Mouse (Mus musculus) gastrocnemius, postnatal 10 days (tissue): ENCODE measurements around the gene Gm2a. TPM values are rescaled to one million over a fixed set of nuclear protein-coding genes. Genes with fewer than 3 reads are reported as not detected.
"Not testable (repeated sequence)": the region's sequence is repeated elsewhere in the genome, so short reads cannot be mapped to it uniquely, and the experiment has no call there.

Experiments used
- DNase-seq: peaks from one replicate; pipeline ENCODE4 v3.0.0; 2021; ENCODE audit warnings: mixed read lengths
- long read RNA-seq, 2 experiments: library from polyadenylated mRNA; stranded (forward); transcript quantifications; one replicate each; pipeline ENCODE4 v2.0.0; 2021
- total RNA-seq, 2 experiments: library from RNA; stranded (reverse); gene quantifications; 2 replicates each; pipeline ENCODE4 v1.2.3; 2021

The Gm2a gene
- 10 to 100 TPM; 12.3 to 14.5 TPM for total RNA-seq
- long read RNA-seq, experiment 1, full-length matches to known transcripts, result 25 of 26 reads
- long read RNA-seq, experiment 1, partial matches to known transcripts, result 0 of 26 reads
- long read RNA-seq, experiment 1, other reads (novel, unspliced or antisense), result 1 of 26 reads
- long read RNA-seq, experiment 2, full-length matches to known transcripts, result 26 of 27 reads
- long read RNA-seq, experiment 2, partial matches to known transcripts, result 0 of 27 reads
- long read RNA-seq, experiment 2, other reads (novel, unspliced or antisense), result 1 of 27 reads

DNA sequence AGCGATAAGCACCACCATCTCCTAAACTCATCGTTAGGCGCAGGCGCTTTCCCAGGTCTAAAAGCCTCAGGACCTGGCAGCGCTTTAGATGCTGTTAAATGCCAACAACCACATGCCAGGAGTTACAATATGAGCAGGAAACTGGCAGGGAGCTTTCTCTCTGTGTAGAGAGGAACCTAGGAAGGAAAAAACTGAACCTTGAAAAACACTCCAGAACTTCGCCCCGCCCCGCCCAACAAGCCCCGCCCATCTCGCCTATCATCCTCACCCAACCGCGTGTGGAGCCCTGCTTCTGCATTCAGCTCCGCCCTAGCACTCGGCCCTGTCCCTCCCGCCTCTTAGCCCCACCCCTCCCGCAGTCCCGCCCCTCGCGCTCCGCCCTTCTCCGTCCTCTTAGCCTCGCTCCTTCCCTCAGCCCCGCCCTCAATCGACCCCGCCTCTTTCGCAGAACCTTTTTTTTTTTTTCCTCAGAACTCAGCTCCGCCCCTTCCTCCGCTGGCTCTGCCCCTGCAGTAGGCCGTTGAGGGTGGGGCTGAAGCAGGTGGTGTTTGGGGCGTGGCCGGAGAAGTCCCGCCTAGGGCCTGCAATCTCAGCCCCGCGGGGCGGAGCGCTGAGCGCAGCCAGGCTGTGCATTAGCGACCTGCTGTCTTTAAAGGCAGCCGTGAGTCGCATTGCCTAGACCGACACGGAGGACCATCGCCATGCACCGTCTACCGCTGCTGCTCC is at the start of gene Gm2a:
Gm2a (plus strand) TSS at position 653 of the 726 bp plus-strand sequence.
- peak; percentile 87 for DNase-seq

DNA sequence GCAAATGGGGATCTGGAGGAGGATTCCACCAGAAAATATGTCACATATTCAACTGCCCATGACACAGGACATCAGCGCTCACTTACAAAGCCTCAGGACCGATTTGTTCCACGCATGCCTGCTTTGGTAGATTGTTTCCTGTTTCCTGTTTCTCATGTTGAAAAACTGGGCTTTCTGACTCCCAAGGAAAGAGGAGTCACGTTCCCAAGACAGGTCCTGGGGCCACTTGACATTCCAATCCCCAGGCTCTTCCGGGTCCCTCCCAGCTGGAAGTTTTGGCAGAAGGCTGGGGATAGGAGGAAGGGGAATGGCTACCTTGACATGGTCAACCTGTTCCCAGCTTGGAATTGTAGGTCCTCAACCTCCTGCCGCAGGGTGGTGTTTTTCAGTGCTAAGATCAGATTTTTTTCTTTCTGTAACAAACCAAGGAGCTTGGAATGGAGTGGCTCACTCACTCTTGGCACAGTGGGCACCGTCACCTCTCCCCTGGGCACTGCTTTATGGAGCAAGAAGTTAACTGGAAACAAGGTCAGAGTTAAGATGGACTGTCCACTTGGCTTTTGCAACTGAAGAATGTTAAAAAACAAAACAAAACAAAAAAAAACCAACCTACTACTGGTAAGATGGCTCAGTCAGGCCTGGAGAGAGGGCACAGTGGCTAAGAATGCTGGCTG is 46.9 kb upstream of the Gm2a start:
- no peak for DNase-seq

DNA sequence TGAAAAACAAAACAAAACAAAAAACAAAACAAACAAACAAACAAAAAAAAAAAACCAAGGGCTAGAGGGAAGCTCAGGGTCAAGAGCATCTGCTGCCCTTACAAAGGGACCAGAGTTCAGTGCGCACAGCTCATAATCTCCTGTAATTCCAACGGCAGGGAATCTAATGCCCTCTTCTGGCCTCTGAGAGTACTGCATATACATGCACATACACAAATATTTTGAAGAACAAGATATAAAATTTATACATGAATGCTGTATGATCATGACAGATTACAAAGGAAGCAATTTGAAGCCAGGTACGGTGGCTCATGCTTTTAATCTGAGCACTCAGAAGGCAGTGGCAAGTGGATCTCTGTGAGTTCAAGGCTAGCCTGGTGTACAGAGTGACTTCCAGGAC is 40.4 kb upstream of the Gm2a start:
- no peak for DNase-seq

DNA sequence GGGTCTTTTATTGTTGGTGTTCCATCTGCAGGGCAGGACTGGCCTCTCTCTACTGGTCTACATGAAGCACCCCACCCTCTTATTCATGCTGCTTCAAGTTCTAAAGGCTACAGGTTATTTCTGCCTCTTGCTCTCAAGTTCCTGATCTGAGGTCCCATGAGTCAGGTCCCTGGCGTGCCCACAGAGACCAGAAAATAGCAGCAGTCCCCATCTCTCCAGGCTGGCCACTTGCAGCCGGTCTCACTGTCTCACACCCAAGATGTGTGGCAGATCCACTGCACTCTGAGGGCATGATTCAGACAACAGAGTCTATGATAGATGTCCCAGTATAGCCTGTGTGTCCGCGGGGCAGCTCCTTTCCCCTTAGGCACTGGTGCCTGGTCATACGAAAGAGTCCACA is 37.1 kb upstream of the Gm2a start:
- DNase-seq, result no peak

DNA sequence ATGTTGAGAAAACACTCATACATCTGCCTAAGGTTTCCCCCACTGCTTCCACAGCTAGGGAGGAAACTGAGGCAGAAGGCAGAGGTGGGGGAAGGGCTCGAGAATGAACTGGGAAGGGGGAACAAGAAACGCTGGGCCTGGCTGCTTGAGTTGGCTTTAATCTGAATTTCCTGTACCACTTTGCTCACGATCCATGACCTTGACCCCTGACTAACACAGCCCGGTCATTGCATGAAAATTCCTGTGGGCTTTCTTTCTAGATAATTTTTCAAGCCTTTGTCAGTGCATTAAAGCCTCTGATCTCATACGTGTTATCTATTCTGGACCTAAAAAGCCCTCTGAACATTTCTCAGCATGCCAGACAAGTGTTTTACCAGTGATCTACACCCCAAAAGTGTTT is 35.1 kb upstream of the Gm2a start:
- no peak for DNase-seq

DNA sequence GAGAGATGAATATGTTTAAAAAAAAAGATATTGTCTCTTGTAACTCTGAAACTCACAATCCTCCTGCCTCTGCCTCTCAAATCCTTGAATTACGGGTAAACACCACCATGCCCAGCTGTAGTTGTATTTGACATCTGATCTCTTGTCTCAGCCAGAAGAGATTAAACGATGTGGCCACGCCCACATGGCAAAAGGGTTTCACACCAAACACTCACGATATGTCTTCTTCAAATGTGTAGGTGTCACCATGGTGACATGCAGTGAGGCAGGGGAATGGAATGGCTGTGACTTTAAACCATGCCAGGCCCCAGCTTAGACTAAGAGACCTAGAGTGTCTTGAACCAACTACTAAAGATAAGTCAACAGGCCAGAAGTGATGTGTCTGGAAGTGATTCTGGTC is 31.0 kb upstream of the Gm2a start:
- no peak for DNase-seq

DNA sequence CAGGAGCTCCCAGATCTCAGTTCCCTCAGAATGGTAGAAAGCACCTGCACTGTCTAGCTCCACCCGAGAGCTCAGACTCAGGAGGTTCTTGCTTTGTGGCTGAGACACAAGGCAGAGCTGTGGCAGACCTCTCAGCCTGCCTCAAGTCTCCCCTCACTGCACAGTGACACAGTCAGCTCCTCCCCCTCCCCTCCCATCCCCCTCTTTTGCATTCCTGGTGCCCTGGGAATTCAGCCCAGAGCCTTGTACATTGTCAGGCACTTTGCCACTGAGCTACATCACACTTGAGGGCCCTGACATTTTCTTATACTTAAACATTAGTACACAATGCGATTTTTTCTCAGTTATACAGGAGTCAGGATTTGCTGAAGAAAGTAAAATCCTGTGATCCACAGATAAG is 28.9 kb upstream of the Gm2a start:
- DNase-seq, result no peak

DNA sequence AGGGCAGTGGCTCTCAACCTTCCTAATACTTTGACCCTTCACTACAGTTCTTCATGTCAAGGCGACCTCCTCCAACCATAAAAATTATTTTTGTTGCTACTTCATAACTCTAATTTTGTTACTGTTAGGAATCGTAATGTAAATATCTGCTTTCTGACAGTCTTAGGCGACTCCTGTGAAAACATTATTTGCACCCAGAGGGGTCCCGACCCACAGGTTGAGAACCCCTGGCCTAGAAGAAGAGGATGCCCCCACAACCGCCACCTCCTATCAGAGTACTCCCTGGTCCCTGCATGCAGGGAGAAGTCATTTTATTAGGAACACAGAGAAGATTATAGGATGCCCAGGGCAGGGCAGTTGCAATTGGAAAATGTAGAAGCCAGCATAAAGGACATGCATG is 26.6 kb upstream of the Gm2a start:
- DNase-seq, result no peak

DNA sequence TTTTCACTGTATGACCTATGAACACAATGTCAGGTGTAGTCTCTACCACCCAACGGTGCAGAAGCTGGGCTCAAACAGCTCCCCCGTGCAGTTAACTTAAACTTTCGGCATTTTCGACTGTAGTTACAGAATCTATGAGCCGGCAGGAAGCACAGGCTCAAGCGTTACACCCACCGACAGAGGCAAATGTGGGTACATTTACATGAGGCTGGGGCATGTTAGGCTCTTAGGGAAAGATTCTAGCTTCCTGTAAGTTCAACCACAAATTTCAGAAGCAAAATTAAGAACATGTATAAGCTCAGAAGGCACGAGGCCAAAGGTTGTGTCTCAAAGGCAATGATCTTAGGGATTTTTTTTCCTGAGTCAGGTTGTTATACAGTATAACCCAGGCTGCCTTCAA is 25.4 kb upstream of the Gm2a start:
- DNase-seq, result no peak

DNA sequence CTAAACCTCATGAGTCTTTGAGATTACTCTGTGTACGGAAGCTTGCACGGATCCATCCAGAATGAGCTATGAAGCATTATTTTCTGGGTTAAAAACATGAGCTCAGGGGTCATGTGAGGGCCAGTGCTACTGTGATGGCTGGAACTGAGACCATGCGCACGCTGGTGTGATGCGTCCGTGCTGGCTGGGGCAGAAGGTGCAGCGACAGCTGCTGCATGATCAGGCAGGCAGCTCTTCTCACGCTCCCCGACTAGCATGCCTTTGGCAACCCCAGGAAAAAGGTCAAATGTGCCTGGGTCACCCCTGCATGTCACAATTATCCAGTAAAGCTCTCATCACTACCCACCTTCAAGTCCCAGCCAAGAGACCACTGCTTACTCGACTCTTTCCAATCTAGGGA is 24.7 kb upstream of the Gm2a start:
- peak; percentile 30 for DNase-seq

DNA sequence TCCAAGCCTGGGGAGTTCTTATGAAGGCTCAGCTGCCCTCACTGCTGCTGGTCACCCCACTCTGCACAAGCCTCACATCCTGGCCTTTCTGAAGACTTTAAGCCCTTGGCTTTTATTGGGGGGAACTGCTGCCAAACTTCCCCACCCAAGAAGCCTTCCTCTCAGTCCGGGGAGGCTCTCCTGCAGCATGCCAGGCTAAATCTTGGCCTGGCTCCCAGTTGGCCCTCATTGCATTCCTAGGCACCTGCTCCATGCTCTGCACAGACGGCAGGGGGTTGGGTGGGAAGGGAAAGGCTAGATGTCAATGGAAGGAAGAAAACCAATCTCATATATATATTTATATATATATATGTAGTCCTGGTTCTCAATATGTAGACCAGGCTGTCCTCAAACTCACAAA is 22.3 kb upstream of the Gm2a start:
- DNase-seq, result peak; percentile 50

DNA sequence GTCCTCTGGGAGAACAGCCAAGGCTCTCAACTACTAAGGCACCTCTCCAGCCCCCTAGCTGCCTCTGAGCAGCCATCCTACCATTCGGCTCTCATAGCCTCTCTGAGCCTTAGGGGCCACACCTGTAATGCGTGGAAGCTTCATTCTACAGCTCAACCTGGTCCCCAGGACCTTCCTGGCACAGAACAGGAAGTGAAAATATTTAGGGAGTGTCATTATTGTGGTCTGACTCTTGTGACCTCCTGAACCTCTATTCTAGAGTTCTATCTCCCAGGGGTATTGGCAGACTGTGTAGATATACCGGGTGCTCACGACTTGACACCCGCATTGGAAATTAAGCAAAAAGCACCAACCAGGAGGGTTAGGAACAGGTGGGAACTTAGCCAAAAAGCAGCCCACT is 21.7 kb upstream of the Gm2a start:
- DNase-seq, result no peak

DNA sequence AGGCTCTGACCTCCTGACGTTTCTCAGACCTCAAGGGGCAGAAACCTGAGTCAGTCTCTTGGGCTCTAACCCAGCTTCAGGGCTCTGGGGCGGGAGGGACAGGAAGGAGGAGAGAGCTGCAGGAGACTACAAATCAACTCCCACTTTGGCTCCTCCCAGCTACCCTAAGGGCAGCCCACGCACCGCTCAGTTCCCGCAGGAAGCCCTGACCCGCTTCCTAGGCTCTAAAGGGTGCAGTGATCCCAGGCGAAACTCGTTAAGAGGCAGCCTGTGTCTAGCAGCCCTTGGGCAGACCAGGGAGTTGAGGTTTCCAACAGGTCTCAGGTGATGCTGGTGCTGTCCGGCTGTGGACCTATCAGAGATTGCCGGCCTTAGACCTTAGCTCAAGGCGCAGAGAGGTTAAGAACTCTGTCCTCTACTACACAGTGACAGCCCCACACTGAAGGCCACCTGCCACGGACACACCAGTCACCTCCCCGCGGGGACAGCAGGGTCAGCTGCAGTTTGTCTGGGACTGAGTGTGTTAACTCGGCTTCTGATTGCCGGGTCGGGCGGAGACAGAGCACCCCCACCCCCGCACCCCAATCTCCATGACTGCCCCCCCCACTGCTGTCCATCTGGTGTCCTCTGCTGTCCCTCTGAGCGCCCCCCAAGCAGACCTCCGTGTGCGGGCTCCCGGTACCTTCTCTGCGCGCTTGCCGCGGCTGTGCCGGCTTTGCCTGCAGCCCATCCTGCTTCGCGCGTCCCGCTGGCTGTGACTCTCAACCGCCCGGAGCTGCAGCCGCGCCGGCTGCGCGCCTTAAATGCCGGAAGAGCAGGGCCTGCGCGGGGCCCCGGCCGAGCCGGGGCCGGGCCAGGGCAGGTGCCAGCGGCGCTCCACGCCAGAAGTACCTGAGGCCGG is 20.3 kb upstream of the Gm2a start, which contains the start of gene Ccdc69:
Ccdc69 (minus strand) TSS at position 801 of the 901 bp plus-strand sequence.
- peak; percentile 61 for DNase-seq

DNA sequence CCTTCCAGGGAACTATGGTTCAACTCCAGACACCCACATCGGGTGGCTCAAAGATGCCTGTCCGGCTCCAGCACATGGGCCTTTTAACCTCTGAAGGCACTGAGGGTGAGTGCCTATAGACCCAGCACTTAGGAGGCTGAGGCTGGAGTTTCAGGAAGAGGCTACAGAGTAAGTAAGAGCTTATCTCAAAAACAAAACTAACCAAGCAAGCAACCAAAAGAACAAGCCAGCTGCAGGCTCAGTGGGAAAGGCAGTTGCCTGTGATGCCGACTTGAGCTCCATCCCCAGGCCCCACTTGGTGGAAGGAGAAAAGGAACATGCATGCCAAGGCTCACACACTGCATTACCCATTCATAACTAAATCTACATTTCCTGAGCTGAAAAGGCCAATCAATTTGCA is 19.4 kb upstream of the Gm2a start:
- no peak for DNase-seq

DNA sequence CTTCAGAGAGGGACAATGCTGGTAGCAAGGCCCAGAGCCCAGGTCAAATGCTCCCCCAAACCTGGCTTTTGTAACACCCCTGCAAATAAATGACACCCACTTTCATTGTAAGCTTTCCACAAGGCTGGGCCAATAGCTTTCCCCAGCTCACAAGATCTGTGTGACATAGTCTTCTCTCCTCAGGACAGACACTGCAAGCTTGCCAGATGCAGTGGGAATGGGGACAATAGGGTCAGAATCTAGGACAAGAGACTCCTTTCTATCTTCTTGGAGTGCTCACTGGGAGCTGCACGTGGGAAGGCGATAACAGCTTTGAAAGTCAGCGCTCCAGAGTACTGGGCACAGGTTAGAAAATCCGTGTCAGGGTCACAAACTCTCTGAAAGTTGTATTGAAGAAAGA is 18.7 kb upstream of the Gm2a start:
- no peak for DNase-seq

DNA sequence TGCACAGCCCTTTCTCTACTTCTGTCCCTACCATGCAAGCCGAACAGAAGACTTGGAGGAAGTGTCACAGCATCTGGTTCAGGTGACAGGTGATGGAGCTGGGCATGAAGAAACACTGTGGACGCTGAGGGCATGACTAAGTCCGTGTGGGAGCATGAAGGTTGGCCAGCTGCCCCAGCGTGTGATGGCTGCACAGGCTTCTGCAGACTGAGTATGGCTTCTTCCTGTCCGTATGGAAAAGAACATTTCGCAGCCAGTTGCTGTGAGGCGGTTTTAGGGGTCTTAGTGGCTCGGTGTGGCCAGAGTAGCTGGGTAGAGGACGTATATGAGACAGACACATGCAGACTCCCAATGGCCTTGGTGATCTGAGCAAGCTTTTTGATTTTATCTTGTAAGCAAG is 16.7 kb upstream of the Gm2a start:
- DNase-seq, result no peak

DNA sequence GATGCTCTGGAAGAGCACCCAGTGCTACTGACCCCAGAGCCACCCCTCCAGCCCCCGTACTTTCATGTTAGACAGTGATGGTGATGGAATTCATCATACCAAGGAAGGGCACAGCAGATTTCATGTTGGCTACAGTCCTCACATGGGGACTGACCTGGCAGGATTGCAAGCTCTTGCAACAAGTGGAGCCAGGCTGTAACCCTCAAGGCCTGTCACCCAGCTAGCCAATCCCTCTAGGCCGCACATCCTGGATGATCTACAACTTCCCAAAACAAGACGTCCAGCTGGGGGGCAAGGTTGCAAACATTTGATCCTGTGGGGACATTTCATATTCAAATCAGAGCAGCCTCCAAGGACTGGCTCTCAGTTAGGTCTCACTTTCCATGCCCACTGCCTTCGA is 13.3 kb upstream of the Gm2a start:
- DNase-seq, result no peak

DNA sequence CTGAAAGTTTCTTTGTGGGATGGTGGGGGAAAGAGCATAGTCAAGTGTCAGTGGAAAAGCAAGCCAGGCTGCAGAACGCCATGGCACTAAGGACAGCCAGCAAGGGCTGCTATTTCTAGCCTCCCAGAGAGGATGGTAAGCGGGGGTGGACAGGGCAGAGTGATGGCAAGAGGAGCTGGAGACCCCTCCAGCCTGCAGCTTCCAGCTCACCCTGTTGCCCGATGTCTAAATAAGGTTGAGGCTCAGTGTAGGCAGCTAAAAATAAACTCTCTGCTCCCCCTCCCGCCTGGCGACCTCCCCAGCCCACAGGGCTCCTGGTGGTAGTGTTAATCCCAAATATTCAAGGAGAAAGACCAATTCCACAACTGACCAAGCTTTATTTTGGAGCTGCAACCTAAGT is 12.5 kb upstream of the Gm2a start:
- peak; percentile 39 for DNase-seq

DNA sequence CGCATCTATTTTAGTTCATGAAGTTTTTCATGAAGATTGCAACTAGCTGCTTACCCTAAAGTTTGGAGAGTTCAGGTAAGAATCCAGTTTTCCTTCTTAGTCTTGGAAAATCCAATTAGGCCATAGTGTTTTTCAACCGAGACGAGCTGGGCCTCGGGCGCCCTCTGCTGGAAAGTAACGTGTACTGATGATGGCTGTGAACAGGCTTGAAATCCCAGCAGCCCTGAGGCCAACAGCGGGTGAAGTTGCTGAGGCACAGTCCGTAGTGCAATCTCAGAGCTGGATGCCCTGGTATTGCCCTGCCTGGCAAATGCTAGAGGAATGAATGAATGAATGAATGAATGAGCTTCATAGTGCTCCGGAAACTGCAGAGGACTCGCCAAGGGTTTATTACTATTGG is 10.9 kb upstream of the Gm2a start:
- peak; percentile 78 for DNase-seq

DNA sequence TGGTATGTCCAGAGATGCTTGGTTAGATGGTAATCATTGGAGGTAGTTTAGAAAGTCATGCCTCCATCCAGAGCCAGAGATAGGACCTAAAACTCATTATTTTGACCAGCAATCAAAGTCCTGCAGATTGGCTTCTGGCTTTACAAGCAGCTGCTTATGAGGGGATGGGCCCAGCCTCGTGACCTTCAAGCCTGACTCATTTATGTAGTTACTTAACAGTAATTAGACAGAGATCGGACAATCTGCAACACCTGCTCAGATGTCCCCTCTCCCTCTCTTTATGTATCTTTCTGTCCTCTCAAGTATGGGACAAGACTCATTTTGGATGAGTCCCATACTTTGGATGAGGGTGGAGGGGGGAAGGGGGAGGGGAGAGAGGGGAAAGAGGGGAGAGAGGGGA is 8.0 kb upstream of the Gm2a start:
- no peak for DNase-seq

DNA sequence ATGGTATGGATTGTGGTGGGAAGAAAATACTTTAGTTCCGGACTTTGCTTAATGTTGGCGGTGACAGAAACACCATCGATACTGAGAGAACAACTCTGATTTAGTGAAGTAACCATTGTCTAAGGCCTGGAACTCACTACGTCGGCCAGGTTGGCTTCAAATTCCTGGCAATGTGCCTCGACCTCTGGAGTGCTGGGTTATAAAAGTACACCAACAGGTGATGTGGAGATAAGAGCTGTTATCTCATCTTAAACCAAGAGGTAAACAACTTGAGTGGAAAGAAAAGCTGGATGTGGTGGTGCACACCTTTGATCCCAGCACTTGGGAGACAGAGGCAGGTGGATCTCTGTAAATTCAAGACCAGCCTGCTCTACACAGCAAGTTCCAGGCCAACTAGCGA is 4.8 kb upstream of the Gm2a start:
- DNase-seq, result no peak

DNA sequence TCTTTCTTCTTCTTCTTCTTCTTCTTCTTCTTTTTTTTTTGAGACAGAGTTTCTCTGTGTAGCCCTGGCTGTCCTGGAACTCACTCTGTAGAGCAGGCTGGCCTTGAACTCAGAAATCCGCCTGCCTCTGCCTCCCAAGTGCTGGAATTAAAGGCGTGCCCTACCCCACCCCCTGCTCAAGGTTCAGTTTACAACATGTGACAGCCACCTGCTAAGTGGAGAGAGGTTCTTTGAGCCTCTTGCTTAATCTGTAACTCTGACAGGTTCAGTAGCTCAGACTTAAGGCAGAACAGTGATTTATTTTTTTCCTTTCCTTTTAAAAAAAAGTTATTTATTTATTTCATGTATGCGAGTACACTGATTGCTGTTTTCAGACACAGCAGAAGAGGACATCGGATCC is 1.6 kb upstream of the Gm2a start:
- not testable (repeated sequence) for DNase-seq
